Mouse (Mus musculus): ENCODE data around the gene Unc13a.
A peak's percentile ranks its signal among the peaks of the same experiment; 100 is the strongest.
"Not testable (repeated sequence)": the region's sequence is repeated elsewhere in the genome, so short reads cannot be mapped to it uniquely, and the experiment has no call there.

Gene Unc13a

DNA sequence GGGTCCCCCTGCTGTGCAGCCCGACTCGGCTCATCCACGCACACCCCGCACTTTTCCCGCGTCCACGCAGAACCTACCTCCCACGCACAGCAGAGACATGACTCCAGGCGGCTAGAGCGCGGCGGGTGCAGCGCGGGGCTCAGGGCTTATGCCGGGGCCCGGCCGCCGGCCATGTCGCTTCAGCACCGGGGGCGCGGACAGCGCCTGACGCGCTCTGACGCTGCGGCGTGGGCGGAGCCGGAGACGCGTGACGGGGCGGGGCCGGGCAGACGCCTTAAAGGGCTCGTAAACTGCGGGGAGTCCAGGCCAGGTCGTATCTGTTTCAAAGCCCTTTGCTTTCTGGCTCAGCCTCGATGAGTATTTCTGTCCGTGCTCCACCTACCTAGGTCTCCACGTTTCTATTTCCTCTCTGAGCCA is at the start of gene Unc13a:
TSS of gene Unc13a (minus strand) at position 209 of the 417 bp plus-strand sequence.
- DNase-seq (ENCODE audit: low spot score) = peak; percentile 89

DNA sequence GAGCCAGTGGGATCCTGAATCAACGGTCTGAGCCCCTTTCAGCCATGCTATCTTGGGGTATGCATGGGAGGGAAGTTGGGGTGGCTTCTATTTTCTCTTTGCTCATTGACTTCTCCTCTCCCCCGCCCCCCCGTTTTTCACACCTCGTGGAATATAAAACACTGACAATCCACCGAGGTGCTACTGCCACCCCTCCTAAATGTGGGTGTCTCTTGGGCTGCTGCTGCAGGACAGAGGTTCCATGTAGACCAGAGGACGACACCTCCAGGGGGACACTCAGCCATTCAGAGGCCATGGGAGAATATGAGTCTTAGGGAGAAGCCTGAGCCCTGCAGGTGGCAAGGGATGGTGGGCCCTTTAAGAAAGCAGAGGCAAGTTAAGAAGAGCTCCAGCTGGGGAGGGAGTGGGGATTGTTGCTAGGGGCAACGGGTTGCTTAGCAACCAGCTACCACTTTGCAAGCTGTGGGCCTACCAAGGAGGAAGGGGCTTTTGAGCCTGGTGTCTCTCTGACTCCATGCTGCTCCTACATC is 48.4 kb upstream of the Unc13a start:
- DNase-seq (ENCODE audit: low spot score) = peak; percentile 89

DNA sequence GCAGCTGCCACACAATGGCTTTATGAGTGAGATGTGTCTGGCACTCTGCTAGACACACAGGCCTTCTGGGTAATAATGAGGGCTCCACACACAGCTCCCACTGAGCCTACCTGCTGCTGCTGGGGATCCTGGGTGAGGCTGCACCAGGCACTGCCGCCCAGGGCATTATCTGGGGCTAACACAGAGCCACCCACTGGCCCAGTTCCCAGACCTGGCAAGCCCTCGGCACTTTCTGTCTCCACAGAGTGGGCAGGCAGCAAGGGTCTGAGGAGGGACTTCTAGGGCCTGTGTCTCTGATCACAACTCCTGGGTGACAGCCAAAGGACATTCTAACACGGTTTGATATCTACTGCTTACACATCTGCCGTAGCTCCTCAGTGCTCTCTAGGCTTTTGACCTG is 47.7 kb upstream of the Unc13a start:
- DNase-seq (ENCODE audit: low spot score) = no peak

DNA sequence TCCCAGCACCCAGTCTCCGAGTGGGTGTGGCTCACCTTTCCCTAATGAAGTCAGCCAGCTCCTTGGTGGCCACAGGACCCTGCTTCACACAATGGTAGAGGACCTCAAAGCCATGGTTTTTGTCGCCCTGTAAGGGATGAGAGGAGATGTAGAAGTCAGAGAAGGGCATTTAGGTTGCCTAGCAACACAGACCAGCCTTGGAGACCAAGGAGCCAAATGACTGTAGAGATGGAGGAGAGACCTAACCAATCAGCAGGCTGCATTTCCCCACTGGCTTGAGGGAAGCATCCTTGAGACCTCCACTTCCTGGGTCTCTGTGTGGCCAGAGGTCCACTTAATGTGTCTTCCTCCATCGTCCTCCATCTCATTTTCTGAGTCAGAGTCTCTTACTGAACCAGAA is 46.7 kb upstream of the Unc13a start:
- DNase-seq (ENCODE audit: low spot score) = no peak

DNA sequence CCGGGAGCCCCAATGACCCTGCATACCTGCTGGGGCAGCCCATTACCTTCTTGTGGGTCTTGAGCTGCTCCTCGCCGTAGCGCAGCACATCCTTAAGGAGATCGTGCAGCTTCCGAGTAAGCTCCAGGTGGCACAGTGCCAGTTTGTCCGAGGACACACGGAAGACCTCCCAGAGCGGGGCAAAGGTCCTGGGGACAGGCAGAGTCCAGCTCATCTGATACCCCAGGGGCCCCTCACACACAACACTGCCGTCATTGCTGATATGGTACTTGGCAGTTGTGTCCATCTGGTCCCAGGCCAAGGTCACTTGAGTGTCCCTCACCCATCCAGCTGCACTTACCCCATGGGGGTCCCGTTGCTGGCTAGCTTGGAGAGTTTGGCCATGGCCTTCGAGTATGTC is 45.5 kb upstream of the Unc13a start:
- no peak for DNase-seq (ENCODE audit: low spot score)

DNA sequence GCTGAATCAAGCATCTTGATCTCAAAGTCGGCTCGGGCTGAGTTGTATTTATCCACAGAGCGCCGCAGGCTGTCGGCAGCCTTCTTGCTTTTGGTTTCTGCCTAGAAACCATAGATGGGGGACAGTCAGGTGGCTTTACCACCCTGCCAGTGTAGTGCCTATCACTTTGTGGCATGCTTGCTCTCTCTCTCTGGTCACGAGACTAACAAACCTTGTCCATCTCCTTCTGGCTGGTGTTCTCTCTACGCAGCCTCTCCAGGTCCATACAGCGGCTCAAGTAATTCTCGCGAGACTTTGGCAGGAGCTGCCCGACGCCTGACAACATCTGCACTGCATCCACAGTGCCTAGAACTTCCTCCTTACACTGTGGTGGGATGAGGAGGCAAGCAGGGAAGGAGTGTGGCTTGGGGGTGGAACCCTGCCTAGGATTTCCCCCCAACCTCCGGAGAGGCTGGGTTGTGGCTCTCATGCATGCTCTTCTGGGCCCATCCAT is 45.0 kb upstream of the Unc13a start:
- DNase-seq (ENCODE audit: low spot score) = no peak

DNA sequence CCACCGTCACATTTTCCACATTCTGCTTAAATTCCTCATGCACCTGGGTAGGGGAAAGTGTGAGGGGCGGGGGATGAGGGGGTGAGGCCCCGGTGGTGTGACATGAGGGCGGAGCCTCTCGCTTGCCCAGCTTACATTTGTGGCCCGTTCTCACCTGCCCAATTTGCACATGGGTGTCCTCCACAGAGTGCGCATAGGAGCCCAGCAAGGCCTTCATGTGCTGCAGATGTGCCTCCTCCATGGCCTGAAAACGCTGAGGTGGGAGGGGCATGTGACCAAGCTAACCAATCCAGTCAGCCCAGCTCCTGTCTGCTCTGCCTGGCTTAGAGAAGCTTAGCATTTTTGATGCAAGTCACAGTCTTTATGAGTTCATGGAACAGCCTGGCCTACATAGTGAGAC is 44.0 kb upstream of the Unc13a start:
- no peak for DNase-seq (ENCODE audit: low spot score)

DNA sequence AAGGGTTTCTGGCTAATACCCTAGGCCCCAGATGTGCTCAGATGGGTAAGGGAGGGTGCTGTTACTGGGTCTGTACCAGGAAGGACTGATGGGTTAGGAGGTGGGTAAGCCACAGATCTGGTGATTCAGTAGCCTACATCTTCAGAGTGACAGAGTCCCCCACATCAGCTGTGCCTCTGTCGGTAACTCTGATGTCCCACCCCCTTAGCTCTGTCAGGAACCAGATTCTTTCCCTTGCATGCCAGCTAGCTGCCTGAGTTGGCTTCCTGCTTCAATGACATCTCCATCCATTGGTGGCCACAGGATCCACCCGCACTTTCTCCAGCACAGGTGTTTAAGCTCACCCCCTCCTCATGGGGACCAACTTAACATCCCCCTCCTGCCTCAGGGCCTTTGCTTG is 40.0 kb upstream of the Unc13a start:
- DNase-seq (ENCODE audit: low spot score) = no peak

DNA sequence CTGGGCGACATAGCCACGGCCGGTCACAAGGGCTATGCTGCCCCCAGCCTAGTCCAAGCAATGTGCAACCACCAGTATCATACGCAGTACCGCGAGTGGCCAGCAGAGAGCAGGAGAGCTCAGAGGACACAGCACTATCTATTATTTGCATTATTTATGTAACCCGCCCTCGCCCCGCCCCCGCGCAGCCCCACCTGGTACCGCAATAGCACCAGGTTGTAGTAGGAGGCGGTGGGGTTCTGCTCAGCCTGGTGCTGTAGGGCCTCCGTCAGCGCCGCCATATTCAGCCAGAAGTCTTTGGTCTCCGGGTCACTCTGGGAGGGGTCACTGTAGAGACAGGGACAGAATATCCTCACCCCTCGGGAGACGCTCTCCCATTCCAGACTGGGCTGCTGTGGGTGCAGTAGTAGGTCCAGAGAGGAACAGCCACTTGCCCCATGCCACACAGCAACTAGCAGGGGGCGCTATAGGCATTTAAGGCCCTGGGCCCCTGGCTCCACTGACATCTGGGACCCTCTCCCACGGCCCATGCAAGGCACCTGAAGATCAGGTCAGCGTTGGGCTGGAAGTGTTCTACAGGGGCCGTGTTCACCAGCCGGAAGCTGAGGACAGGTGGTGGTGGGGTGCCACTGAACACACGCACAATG is 38.4 kb upstream of the Unc13a start:
- peak; percentile 95 for DNase-seq (ENCODE audit: low spot score)

DNA sequence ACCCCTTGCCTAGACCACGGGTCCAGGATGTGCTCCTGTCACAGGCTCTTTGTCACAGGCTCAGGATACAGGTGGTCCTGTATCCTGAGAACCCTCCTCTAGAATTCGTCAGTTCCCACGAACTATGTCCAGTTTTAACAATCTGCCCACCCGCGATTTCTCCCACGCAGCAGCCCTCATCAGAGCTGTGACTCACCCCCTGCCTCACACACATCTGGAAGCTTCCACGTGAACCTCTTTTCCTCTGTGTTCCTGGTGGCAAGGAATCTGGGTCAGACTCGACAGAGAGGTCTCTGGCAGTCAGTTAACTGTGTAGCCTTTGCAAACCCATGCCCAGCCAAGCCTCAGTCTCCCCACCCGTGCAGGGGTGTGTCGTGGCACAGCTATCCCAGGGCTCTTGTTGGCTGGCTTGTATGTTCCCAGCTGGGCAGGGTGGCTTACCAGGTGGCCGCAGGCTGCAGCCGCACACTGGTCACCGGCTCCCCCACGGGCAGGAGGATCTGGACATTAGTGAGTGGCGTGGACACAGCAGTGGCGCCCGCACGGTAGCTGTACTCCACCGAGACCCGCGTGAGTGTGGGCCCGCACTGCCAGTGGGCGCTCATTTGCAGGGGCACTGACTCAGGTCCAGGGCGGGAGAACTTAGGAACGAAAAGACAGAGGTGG is 37.7 kb upstream of the Unc13a start:
- no peak for DNase-seq (ENCODE audit: low spot score)

DNA sequence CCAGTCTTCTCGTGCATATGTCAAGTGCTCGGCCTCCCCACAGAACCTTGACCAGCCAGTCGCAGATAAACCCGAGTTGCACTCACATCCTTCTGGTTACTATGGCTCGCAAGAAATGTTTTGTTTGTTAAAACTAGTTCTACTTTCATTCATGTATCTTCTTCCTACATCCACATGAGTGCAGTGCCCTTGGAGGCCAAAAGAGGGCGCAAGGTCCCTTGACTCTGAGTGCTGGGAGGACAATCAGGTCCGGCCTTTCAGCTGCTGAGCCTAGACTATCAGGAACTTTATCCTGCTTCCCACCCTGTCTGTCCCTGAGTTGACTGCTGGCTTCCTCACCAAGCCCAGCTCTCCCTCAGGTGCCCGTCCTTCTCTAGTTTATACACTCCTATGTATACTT is 36.3 kb upstream of the Unc13a start:
- peak; percentile 83 for DNase-seq (ENCODE audit: low spot score)

DNA sequence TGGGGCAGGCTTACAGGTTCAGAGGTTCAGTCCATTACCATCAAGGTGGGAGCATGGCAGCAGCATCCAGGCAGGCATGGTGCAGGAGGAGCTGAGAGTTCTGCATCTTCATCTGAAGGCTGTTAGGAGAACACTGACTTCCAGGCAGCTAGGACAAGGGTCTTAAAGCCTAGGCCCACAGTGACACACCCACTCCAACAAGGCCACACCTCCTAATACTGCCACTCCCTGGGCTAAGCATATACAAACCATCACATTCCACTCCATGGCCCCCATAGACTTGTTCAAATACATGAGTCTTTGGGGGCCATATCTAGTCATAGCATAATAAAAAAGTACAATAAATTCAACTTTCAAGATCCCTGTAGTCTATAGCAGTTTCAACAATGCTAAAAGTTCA is 31.8 kb upstream of the Unc13a start:
- not testable (repeated sequence) for DNase-seq (ENCODE audit: low spot score)

DNA sequence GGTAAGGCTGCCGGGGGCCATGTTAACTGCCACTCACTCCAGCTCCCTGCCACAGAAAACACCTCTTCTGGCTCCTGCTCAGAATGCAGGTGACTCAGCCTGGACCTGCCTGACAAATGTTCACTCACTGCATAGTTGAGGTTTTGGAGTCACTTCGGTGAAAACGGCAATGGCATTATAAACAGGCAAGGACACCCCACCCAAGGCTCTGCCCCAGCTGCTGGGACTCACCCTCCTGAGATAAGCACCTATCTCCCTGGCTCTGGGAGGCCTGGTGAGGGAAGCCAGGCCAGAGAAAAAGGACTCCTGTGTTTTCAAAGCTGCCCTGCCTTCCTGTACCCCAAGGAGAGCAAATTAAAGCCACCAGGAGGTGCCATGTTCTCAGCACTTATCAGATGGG is 31.4 kb upstream of the Unc13a start:
- DNase-seq (ENCODE audit: low spot score) = no peak

DNA sequence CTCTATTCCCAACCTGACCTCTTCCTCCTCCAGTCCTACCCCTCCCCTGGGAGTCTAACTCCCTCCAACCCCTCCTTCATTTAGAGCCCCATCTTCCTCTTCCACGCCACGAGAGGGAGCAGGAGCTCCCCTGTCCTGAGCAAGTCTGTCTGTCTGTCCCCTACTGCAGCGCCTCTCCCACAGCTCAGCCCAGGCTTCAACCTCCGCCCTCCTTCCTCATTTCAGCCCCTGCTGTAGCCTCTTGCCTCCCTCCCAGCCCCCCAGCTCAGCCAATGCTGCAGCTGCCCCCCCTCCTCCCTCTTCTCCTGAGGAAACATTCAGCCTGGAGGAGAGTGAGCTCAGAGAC is 30.5 kb upstream of the Unc13a start:
- DNase-seq (ENCODE audit: low spot score) = no peak

DNA sequence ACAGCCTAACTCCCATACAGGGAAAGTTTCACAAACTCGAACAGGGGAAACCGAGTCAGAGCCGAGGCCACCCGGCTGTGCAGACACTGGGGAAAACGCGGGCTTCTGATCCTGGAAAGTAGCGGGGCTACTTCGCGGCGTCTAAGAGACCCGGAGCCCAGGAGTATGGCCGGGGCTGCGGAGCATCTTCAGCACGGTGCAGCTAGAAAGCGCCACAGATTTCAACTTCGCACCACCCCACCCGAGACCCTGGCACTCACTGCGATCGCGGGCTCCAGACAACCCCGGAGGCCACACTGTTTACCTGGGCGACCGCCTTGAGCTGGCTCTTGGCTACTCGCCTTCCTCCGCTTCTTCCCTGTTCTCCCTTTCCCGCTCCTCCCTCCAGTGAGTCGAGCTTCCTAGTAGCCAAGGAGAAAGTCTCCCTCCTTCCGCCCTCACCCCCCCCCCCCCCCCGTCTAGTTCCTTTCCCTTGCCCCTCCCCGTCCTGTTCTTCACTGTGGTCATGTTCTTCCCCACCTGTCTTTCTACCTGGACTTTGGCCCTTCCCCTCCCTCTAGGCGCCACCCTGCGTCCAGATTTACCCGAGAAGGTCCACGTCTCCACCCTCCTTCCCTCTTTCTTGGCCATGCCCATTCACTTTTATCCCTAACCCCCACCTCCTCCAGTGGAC is 30.0 kb upstream of the Unc13a start, which contains the start of gene B3gnt3:
TSS of gene B3gnt3 (minus strand) at position 376 of the 673 bp plus-strand sequence.
- DNase-seq (ENCODE audit: low spot score) = no peak

DNA sequence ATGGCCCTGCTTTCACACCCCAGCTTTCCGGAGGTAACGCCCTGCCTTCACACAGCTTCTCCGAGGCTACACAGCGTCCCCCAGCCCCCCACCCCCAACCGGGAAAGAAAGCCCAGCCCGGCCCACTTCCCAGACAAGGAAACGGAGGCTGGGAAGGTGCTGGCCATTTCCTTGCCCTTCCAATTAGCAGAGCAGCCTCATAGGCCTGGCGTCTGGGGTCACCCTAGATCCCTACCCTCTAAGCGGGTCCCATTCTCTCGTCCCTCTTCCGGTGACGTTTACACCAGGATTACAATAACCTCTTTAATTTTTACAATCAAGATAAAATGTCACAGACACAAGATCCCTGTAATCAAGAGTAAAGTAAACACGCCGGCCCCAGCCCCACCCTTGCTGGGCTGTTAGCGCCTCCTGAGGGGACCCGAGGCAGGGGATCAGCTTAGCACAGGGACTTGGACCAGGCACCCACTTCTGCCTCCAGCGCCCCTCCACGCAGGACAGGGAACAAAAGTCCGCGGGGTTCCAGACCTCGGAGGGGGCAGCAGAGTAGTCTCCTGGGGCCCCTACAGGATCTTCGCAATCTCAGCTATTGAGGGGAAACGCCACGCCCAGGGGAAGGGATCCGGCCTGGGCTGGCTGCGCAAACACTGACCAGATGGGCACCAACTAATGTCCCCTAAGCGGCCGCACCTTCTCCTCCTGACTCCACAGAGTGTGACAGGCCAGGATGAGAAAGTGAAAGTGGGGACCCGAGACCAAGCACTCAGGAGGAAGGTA is 29.1 kb upstream of the Unc13a start:
- DNase-seq (ENCODE audit: low spot score) = no peak

DNA sequence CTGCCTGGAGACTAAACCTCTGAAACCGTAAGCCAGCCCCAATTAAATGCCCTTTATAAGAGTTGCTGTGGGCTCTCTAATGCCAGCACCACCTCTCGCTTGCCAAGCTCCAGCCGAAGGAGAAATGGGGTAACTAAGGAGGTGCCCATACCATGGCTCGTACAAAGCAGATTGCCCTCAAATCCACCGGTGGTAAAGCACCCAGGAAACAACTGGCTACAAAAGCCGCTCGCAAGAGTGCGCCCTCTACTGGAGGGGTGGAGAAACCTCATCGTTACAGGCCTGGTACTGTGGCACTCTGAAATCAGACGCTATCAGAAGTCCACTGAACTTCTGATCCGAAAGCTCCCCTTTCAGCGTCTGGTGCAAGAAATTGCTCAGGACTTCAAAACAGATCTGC is 23.9 kb upstream of the Unc13a start:
- DNase-seq (ENCODE audit: low spot score) = not testable (repeated sequence)

DNA sequence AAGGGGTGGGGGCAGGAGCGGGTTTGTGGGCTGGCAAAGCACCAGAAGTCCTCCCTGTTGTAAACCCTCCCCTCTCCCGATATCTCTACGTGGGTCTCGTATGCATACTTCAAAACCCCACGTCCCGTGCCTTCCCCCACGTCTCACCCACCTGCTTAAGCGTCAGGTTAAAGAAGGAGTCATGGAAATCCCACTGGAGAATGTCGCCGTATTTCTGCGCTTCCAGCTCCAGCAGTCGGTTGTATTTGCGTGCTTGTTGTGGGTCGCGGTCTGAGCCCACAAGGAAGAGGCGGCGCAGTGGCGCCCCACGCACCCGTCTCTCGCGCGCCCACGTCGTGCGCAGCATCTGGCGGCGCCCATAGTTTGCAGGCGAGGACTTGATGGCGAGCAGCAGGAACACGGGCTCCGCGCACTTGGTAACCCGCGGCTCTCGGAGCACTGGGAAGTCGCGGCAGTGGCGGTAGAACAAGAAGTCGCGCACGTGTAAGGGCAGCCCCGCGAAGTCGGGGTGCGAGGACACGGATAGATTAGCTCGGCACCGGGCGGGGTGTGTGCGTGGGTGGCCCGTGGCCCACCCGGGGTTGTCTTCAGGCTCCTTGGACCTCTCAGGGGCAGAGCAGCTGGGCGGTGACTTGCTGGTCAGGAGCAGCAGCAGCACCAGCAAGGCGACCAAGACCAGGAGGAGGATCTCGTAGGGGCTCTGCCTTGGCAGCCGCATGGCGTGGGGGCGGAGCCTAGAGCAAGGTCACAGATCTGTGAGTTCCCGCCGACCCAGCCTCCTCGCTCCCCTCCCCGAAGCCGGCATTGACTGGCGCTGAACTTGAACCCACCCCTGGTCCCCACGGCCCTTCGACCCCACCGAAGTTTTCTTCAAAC is 21.8 kb upstream of the Unc13a start:
- no peak for DNase-seq (ENCODE audit: low spot score)

DNA sequence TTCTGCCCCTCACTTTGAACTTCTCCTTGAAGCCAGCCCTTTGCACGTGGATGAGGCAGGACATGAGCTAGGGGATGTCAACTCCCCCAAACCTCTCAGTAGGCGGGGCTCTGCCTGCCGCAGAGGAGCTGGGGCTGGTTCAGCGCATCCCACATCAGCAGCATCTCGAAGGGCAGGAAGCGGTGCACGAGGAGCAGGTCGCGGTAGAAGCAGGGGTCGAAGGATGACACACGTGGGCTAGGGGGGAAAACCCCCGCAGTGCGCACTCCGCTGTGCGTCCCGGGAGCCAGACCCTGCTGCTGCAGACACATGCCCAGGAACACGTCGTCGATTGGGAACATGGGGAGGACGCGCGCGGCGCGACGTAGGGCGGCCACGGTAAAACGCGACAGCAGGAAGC is 21.0 kb upstream of the Unc13a start:
- no peak for DNase-seq (ENCODE audit: low spot score)

DNA sequence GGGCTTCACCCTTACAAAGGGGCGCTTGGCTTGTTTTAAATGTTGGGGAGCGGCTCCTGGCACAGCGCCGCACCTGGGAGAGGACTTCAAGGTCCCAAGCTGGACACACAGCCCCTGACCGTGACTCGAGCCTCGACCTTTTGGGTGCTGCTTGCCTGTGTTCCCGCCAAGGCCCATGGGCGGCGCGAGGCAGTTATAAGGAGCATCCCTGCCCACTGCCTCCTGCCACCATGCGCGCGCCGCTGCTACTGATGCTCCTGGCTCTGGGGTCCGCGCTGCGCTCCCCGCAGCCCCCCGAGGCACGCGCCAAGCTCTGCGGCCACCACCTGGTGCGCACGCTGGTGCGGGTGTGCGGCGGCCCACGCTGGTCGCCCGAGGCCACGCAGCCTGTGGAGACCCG is 17.5 kb upstream of the Unc13a start, which contains the start of gene Insl3:
TSS of gene Insl3 (plus strand) at position 187 of the 400 bp plus-strand sequence.
- no peak for DNase-seq (ENCODE audit: low spot score)

DNA sequence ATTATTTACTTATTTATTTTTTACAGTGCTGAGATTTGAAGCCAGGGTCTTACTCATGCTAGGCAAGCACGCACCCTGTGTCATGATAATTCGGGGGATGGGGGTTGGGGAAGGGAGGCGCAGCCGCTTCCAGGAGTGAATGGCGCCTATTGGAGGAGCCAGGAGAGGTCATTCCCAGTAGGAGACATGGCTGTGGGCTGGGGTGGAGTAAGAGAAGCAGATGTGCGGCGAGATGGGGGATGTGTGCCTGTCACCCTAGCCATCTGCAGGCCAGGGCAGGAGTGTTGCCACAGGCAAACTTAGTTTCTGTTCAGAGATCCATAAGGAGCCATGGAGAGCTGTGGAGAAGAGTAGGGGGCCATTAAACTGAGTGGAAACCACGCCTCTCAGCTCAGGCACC is 16.1 kb upstream of the Unc13a start:
- DNase-seq (ENCODE audit: low spot score) = no peak
